Mouse (Mus musculus): Measurements from ENCODE around the gene Orc1. TPM values are rescaled to one million over a fixed set of nuclear protein-coding genes. Genes with fewer than 3 reads are reported as not detected.

Orc1 gene
- polyA plus RNA-seq (2015; fragmentation: Nextera tagmentation; extraction: Ambion mirVana) = 1.3 and 1.4 TPM in 2 replicates

DNA sequence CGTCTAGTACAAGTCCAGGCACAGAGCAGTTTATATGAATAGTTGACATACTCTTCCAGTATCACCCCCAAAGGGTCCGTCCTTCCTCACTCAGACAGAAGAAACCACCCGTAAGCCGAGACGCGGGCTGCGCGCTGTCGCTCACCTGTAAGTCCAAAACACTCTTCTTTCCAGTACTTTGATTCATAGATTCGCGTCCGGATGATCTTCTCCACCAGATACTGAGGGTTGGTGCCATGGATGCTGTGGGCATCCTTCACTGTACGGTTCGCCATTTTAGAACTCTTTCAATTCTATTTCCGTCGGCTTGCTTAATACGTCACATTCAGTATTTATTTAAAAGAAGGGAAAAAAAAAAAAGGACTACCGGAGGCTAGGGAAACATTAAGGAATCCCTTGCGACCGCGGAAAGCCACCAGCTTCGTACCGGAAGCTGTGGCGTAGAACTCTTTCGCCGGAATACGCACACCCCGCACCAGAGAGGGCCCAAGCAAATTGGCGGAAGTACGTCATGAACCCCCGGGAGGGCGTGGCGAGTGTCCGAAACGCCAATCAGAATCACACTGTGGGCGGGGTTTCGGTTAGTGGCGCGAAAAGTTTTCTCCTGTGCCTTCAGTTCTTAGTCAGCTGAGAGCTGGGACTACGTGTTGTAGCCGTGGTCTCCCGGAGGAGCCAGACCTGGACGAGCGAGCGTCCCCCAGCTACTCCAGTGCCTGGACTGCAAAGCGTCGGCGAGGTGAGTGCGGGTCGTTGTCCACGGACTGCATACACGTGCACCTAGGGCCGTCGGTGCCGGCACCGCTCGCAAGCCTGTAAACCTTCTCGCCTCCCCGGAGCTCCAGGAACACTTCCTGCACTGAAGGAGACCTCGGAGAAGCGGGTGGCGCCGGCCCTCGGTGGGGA, at the start of gene Orc1, which contains the start of gene Prpf38a:
Gene Orc1 (plus strand): TSS at position 584 of the 903 bp plus-strand sequence.
Gene Prpf38a (minus strand): TSS at position 497 of the 903 bp plus-strand sequence.

DNA sequence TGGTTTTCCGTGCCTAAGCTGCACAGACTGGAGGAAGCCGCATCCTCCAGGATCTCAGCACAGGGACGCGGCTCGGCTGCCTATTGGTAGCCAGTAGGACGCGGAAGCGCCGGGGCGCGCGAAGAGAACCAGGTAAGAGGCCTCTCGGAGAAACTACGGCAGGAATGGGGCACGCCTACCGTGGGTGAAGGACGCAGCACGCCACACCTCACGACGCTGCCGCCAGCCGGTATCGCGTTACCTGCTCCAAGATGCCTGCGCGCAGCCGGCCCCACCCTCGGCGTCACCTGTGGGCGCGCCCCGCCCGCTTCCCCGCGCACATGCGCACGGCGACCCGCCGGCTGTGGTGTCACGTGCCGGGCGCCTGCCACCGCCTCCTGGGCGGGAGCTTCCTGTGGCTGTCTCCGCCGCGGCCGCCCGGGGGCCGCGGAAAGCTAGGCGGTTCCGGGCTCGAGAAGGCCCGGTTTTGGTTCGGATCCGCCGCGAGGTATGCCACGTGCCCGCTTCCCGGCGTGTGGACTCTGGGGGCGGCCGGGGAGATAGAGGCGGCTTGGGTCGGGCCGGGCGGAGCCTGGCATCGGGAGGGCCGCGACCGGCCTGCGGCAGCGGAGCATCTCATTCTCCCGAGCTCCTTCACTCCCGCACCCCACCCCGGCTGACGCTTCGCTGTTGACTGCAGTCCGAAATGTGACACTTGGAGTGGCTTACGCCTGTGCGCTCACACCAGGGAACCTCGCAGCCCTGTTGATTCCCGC, 40.5 kb downstream of the Orc1 start, which contains the start of gene Cc2d1b:
Gene Cc2d1b (plus strand): TSS at position 354 of the 755 bp plus-strand sequence.

Other genes with a start within 250 kb of the Orc1 start
- gene Shisal2a, start 196.1 kb upstream of the Orc1 start, polyA plus RNA-seq (2015; fragmentation: Nextera tagmentation; extraction: Ambion mirVana) = 7.6 and 8.8 TPM in 2 replicates
- gene Gpx7, start 172.5 kb upstream of the Orc1 start, polyA plus RNA-seq (2015; fragmentation: Nextera tagmentation; extraction: Ambion mirVana) = 43.0 and 48.8 TPM in 2 replicates
- 46.2 and 47.7 TPM in 2 replicates for gene Tut4, start 120.0 kb upstream of the Orc1 start, polyA plus RNA-seq (2015; fragmentation: Nextera tagmentation; extraction: Ambion mirVana)
- gene Prpf38a, start 87 bp upstream of the Orc1 start, polyA plus RNA-seq (2015; fragmentation: Nextera tagmentation; extraction: Ambion mirVana) = 58.9 and 62.0 TPM in 2 replicates
- 13.5 and 15.7 TPM in 2 replicates for gene Cc2d1b, start 40.5 kb downstream of the Orc1 start, polyA plus RNA-seq (2015; fragmentation: Nextera tagmentation; extraction: Ambion mirVana)
- gene 3110021N24Rik, start 140.2 kb downstream of the Orc1 start, polyA plus RNA-seq (2015; fragmentation: Nextera tagmentation; extraction: Ambion mirVana) = 3.3 and 4.0 TPM in 2 replicates
- gene Zfyve9, start 201.4 kb downstream of the Orc1 start, polyA plus RNA-seq (2015; fragmentation: Nextera tagmentation; extraction: Ambion mirVana) = 9.6 and 10.5 TPM in 2 replicates